Mouse (Mus musculus): ENCODE measurements around the gene Mtor. TPM values are rescaled to one million over a fixed set of nuclear protein-coding genes. Genes with fewer than 3 reads are reported as not detected.
A peak's percentile ranks its signal among the peaks of the same experiment; 100 is the strongest.

Gene Mtor
- polyA plus RNA-seq, 1 experiment = not detected

DNA sequence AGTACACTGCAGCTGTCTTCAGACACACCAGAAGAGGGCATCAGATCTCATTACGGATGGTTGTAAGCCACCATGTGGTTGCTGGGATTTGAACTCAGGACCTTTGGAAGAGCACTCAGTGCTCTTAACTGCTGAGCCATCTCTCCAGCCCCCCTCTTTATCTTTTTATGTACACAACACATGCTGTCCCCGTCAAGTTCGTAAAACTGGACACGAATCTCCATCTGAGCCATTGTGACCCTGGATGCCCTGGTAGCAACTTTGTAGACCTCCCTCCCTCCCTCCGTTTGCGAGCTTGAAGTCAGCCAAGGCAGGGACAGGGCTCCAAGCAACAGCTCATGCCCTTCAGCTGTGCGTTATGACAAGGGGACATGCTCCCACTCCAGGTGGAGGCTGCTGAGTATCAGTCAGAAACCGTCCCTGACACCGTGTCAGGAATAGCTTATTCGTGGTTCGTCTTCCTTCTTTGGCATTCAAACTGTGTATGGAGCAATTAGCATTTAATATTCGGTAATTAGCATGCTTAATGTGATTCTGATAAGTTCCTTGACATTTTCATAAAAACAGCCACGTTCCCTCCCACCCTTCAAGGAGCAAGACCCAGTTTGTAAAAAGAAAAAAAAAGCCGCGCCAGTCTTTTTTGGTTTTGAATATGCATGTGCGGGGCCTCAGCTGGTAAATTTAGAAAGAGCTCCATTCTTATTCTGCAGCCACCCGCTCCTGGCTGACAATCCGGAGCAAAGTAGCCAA, 142.2 kb downstream of the Mtor start:
- WGBS = 3% methylated on average over 18 of the region's 18 CpGs
- peak overlapping the region; percentile 69 for H3K27ac ChIP-seq (ENCODE audit: insufficient read depth, low read depth, low read length)
- no peak for TF ChIP-seq POLR2A (IDR thresholded peaks at IDR 0.05; ENCODE audit: insufficient read depth, low read depth, low read length)
- TF ChIP-seq CTCF (IDR thresholded peaks at IDR 0.05; ENCODE audit: insufficient read depth, low read depth, low read length) = no peak
- H3K4me3 ChIP-seq (ENCODE audit: insufficient read depth, low read depth, low read length) = peak overlapping the region; percentile 51
- peaks cover 25% of the 10 kb centered on the region for H3K4me1 ChIP-seq (ENCODE audit: control insufficient read depth, insufficient read depth, low read length)

DNA sequence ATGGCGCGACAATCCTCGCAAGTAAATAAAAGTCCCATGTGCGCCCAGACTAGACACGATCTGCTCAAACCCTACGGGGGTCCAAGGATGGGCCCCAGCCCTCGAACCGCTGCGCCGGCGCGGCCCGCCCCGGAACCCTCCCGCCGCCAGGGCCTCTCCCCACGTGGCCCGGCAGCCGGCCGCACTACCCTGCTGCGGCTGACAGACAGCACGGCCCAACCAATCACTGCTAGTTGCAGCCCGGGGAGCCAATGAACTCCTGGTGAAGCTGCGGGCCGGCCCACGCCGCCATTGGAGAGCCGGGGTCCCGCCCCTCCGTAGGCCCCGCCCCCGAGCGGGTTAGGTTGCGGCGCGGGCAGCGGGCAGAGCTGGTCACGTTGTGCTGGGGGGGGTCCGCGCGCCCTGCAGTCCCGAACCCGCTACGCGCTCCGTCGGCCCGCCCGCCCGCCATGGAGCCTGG, 142.8 kb downstream of the Mtor start, which contains the start of gene Srm:
Gene Srm (plus strand): TSS at position 333 of the 460 bp plus-strand sequence.
- peak; percentile 58 for TF ChIP-seq POLR2A (IDR thresholded peaks at IDR 0.05; ENCODE audit: insufficient read depth, low read depth, low read length)
- no peak for TF ChIP-seq CTCF (IDR thresholded peaks at IDR 0.05; ENCODE audit: insufficient read depth, low read depth, low read length)
- peak within 1 kb of the TSS; percentile 69 for H3K27ac ChIP-seq (ENCODE audit: insufficient read depth, low read depth, low read length)
- peaks cover 25% of the 10 kb centered on the region for H3K4me1 ChIP-seq (ENCODE audit: control insufficient read depth, insufficient read depth, low read length)
- under 1% methylated on average over 48 of the region's 50 CpGs for WGBS
- peak within 1 kb of the TSS; percentile 79 for H3K4me3 ChIP-seq (ENCODE audit: insufficient read depth, low read depth, low read length)

DNA sequence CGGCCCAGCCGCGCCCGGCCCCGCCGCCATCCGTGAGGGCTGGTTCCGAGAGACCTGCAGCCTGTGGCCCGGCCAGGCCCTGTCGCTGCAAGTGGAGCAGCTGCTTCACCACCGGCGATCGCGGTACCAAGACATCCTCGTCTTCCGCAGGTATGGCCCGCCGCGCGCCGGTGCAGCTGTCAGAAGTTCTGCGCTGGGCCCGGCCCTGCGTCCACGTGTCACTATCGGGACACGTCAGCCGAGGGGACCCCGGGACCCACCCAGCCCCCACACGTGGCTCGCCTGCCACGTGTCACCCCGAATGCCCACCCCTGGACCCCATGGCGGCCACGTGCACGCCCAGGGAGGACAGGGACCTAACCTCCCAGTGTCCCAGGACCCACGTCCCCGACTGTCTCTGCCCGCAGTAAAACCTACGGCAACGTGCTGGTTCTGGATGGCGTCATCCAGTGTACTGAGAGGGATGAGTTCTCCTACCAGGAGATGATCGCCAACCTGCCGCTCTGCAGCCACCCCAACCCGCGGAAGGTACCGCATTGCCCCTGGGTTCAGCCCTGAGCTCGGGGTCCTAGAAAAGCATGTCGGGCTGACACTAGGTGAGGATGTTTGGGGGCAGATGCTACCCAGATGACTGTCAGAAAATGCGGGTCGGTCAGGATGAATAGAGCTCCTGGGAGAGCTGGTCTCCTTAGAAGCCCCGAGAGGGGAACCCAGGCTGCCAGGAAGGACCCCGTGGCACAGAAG, 143.4 kb downstream of the Mtor start:
- H3K4me3 ChIP-seq (ENCODE audit: insufficient read depth, low read depth, low read length) = peak overlapping the region; percentile 79
- TF ChIP-seq CTCF (IDR thresholded peaks at IDR 0.05; ENCODE audit: insufficient read depth, low read depth, low read length) = no peak
- TF ChIP-seq POLR2A (IDR thresholded peaks at IDR 0.05; ENCODE audit: insufficient read depth, low read depth, low read length) = no peak
- H3K27ac ChIP-seq (ENCODE audit: insufficient read depth, low read depth, low read length) = no peak overlapping the region
- peaks cover 25% of the 10 kb centered on the region for H3K4me1 ChIP-seq (ENCODE audit: control insufficient read depth, insufficient read depth, low read length)
- WGBS = under 1% methylated on average over 52 of the region's 53 CpGs

DNA sequence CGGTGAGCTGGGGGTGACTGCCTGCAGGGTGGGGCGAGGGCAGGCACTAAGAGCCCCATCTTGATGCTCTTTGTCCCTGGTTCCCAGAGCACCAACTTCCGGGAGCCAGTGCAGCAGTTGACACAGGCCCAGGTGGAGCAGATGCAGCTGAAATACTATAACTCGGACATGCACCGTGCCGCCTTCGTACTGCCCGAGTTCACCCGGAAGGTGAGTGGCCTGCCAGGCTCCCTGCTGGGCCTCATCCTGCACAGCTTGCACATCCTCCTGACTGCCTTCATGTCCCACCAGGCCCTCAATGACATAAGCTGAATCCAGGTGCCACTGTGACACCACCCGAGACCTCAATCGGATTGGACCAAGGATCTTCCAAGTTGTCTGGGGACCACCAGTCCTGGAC, 145.6 kb downstream of the Mtor start:
- Histone ChIP-seq H3K4me3 (ENCODE audit: insufficient read depth, low read depth, low read length) (no peak overlapping the region), H3K27ac (ENCODE audit: insufficient read depth, low read depth, low read length) (no peak overlapping the region), H3K4me1 (ENCODE audit: control insufficient read depth, insufficient read depth, low read length) (peaks cover 25% of the 10 kb centered on the region)
- TF ChIP-seq POLR2A (IDR thresholded peaks at IDR 0.05; ENCODE audit: insufficient read depth, low read depth, low read length) (no peak), CTCF (IDR thresholded peaks at IDR 0.05; ENCODE audit: insufficient read depth, low read depth, low read length) (no peak)
- 94% methylated on average over 11 of the region's 11 CpGs for WGBS

DNA sequence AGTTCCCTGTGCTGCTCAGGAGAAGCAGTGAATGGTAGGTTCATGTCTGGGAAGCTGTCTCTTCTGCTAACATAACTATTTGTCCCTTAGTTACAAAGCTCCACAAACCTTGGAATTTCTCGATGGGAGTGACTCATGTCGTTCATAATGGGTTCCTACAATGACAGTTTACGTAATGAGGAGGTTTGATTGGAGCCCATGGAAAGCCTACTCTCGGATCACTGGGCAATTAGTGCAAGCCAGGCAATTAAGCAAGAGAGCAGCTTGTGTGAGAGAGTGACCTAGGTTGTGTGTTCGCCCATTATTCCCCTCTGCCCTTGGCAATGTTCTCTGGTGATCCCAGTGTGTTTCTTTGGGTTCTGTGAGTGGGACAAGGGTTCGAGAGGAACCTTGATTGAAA, 147.5 kb downstream of the Mtor start:
- Histone ChIP-seq H3K4me3 (ENCODE audit: insufficient read depth, low read depth, low read length) (no peak overlapping the region), H3K27ac (ENCODE audit: insufficient read depth, low read depth, low read length) (no peak overlapping the region), H3K4me1 (ENCODE audit: control insufficient read depth, insufficient read depth, low read length) (peaks cover 22% of the 10 kb centered on the region)
- TF ChIP-seq POLR2A (IDR thresholded peaks at IDR 0.05; ENCODE audit: insufficient read depth, low read depth, low read length) = no peak
- TF ChIP-seq CTCF (IDR thresholded peaks at IDR 0.05; ENCODE audit: insufficient read depth, low read depth, low read length) = no peak
- WGBS = 50% methylated on average over 6 of the region's 6 CpGs

DNA sequence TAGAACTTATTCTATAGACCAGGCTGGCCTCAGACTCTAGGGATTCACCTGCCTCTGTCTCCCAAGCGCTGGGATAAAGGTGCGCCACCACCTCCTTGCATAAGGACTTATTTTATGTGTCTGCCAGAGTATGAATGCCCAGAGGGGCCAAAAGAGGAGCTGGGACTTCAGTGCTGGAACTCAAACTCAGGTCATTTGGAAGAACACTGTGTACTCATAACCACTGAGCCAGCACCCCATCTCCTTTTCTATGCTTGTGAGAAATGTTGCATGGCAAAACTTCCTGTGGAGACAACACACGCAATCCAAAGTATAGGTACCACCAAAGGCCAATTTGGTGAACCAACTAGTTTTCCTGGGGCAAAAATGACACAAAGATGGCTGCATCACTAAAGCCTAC, 148.3 kb downstream of the Mtor start:
- WGBS = 92% methylated on average over 3 of the region's 3 CpGs
- H3K4me1 ChIP-seq (ENCODE audit: control insufficient read depth, insufficient read depth, low read length) = peaks cover 22% of the 10 kb centered on the region
- TF ChIP-seq POLR2A (IDR thresholded peaks at IDR 0.05; ENCODE audit: insufficient read depth, low read depth, low read length) = no peak
- no peak for TF ChIP-seq CTCF (IDR thresholded peaks at IDR 0.05; ENCODE audit: insufficient read depth, low read depth, low read length)

DNA sequence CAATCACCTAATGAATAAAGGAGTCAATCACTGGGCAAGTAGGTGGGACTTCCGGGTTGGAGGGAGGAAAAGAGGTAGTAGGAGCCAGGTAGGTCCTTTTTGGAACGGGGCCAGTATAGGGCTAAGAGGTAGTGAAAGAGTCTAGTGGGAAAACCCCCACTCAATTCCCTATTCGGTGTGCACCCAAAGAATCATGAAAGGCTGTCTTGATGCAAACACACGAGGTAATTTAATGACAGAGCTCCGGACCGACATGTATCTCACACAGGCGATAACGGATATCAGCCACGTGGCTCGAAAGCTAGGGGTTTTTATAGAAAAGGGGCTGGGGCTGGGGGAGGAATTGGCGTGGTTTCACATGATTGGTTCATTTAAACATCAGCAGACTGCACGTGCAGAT, 150.4 kb downstream of the Mtor start:
- TF ChIP-seq POLR2A (IDR thresholded peaks at IDR 0.05; ENCODE audit: insufficient read depth, low read depth, low read length) (no peak), CTCF (IDR thresholded peaks at IDR 0.05; ENCODE audit: insufficient read depth, low read depth, low read length) (no peak)
- Histone ChIP-seq H3K27ac (ENCODE audit: insufficient read depth, low read depth, low read length) (no peak overlapping the region), H3K4me1 (ENCODE audit: control insufficient read depth, insufficient read depth, low read length) (peaks cover 15% of the 10 kb centered on the region), H3K4me3 (ENCODE audit: insufficient read depth, low read depth, low read length) (no peak overlapping the region)
- 96% methylated on average over 12 of the region's 12 CpGs for WGBS

More for the DNA sequence above, 148.3 kb downstream of the Mtor start:
- Histone ChIP-seq H3K27ac (ENCODE audit: insufficient read depth, low read depth, low read length) (no peak overlapping the region), H3K4me3 (ENCODE audit: insufficient read depth, low read depth, low read length) (no peak overlapping the region)

DNA sequence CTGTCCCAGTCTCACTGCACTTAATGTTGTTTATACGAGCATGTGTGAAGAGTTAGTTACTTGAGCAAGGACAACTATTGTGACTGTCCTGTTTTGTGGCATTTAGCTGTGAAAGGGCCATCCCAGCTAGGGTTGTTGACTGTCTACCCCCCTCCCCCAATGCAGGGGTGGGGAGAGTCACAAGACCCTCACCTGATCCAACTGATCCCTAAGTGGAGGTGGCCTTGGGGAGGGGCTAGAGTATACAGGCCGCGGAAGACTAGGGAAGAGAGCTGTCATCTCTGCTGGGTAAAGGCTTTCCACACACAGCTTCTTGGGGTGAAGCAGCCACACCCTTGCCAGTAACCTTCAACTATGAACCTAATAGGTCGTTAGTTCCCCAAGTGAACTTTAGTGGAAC, 151.9 kb downstream of the Mtor start:
- 94% methylated on average over 4 of the region's 4 CpGs for WGBS
- H3K4me3 ChIP-seq (ENCODE audit: insufficient read depth, low read depth, low read length) = no peak overlapping the region
- H3K4me1 ChIP-seq (ENCODE audit: control insufficient read depth, insufficient read depth, low read length) = peaks cover 23% of the 10 kb centered on the region
- H3K27ac ChIP-seq (ENCODE audit: insufficient read depth, low read depth, low read length) = no peak overlapping the region
- no peak for TF ChIP-seq POLR2A (IDR thresholded peaks at IDR 0.05; ENCODE audit: insufficient read depth, low read depth, low read length)
- TF ChIP-seq CTCF (IDR thresholded peaks at IDR 0.05; ENCODE audit: insufficient read depth, low read depth, low read length) = no peak

DNA sequence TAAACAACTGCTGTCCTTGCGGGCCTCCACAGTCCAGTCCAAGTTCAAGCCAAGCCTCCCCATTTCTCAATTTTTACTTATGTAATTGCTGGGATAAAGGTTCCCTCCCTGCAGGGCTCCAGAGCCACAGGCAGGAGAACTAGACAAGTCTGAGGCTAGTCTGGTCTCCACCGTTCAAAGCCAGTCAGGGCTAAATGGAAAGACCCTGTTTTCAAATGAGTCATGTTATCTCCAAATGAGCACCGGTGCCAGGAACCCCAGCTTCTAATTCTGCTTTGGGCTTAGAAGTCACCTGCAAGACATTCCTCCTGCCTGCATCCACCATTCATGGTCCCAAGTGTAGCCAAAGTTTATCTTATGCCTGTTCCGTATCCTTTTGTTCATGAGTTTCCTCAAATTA, 153.5 kb downstream of the Mtor start:
- 63% methylated on average over 4 of the region's 4 CpGs for WGBS
- no peak overlapping the region for H3K27ac ChIP-seq (ENCODE audit: insufficient read depth, low read depth, low read length)
- H3K4me3 ChIP-seq (ENCODE audit: insufficient read depth, low read depth, low read length) = no peak overlapping the region
- TF ChIP-seq POLR2A (IDR thresholded peaks at IDR 0.05; ENCODE audit: insufficient read depth, low read depth, low read length) (no peak), CTCF (IDR thresholded peaks at IDR 0.05; ENCODE audit: insufficient read depth, low read depth, low read length) (no peak)
- peaks cover 23% of the 10 kb centered on the region for H3K4me1 ChIP-seq (ENCODE audit: control insufficient read depth, insufficient read depth, low read length)

All from olfactory bulb, adult 2 months (tissue).